Mouse (Mus musculus) liver, embryonic 12.5 days (tissue): ENCODE data around the gene Olfr1408. TPM values are rescaled to one million over a fixed set of nuclear protein-coding genes. Genes with fewer than 3 reads are reported as not detected.

ENCODE experiments used
- ATAC-seq: fragments of 200-750 bp; cut with Nextera tagmentation; 2 replicates; pipeline ENCODE4 v1.8.0; 2017; ENCODE audit warnings: moderate number of reproducible peaks, mild to moderate bottlenecking, moderate library complexity
- H3K27ac ChIP-seq: fragments of 300-500 bp; sonication (generic); 2 replicates; pipeline ENCODE4 v1.5.1; 2016; ENCODE audit warnings: mild to moderate bottlenecking
- H3K27me3 ChIP-seq: fragments of 300-500 bp; sonication (generic); replicated peaks from 2 replicates; pipeline ENCODE4 v1.6.1; 2016; ENCODE audit warnings: mild to moderate bottlenecking, moderate library complexity
- H3K36me3 ChIP-seq: fragments of 300-500 bp; sonication (generic); 2 replicates; pipeline ENCODE4 v1.6.1; 2016; ENCODE audit warnings: mild to moderate bottlenecking, moderate library complexity
- H3K4me1 ChIP-seq: fragments of 300-500 bp; sonication (generic); 2 replicates; pipeline ENCODE4 v1.6.1; 2016
- H3K4me2 ChIP-seq: fragments of 300-500 bp; sonication (generic); 2 replicates; pipeline ENCODE4 v1.6.1; 2016; ENCODE audit warnings: mild to moderate bottlenecking, moderate library complexity
- H3K4me3 ChIP-seq: fragments of 300-500 bp; sonication (generic); 2 replicates; pipeline ENCODE4 v1.5.1; 2016; ENCODE audit warnings: mild to moderate bottlenecking, moderate library complexity
- H3K9ac ChIP-seq: fragments of 300-500 bp; sonication (generic); 2 replicates; pipeline ENCODE4 v1.6.1; 2016; ENCODE audit warnings: mild to moderate bottlenecking, moderate library complexity
- H3K9me3 ChIP-seq: fragments of 300-500 bp; sonication (generic); replicated peaks from 2 replicates; pipeline ENCODE4 v1.6.1; 2016; ENCODE audit warnings: mild to moderate bottlenecking, moderate library complexity
- WGBS: fragments of 180-500 bp; shearing (Covaris S2); methylation state at CpG from one replicate; pipeline ENCODE4 v1.1.7; 2016; ENCODE audit not compliant: insufficient replicate concordance; 5-methylcytosine and 5-hydroxymethylcytosine counted together
- polyA plus RNA-seq: library from polyadenylated mRNA; unstranded; fragments of >200 nt; fragmentation: Nextera tagmentation; extraction: Ambion mirVana; gene quantifications from 2 replicates; pipeline ENCODE4 v1.2.1, GENCODE M21; 2016

Gene Olfr1408
- not detected in 2 replicates for polyA plus RNA-seq

DNA sequence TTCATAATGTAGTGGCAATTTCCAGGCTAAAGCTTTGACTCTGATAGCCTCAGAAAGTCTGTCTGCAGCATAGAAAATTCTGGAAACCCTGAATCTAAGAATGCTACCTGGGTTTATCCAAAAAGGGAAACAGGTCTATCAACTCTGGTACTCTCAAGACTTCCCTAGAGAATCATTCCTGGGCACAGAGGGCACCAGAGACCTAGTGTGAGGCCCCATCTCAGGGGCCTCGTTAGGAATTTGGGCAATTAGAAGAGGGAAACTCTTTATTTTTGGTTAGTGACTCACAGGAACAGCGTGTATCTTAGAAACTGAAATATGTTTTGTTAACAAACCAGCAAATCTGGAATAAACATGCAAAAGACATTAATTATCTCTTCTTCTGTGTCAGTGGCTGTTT is at the start of gene Olfr1408:
Olfr1408 (minus strand) TSS at position 101 of the 400 bp plus-strand sequence.
- Histone ChIP-seq H3K9me3 (no peaks in the 10 kb centered on the region), H3K9ac (no peak within 1 kb of the TSS), H3K4me2 (no peak within 1 kb of the TSS), H3K4me3 (no peak within 1 kb of the TSS), H3K4me1 (no peaks in the 10 kb centered on the region), H3K27me3 (no peaks in the 10 kb centered on the region), H3K36me3 (no peaks in the 10 kb centered on the region), H3K27ac (no peak within 1 kb of the TSS)
- no peak for ATAC-seq
- WGBS, result 45% methylated on average over 2 of the region's 2 CpGs

- no peaks in the 10 kb centered on the region for H3K4me1 ChIP-seq
- no peak overlapping the region for H3K9ac ChIP-seq
- H3K36me3 ChIP-seq, result no peaks in the 10 kb centered on the region
- H3K4me2 ChIP-seq, result no peak overlapping the region
- no peak for ATAC-seq
- H3K4me3 ChIP-seq, result no peak overlapping the region
- no peaks in the 10 kb centered on the region for H3K9me3 ChIP-seq
- no peaks in the 10 kb centered on the region for H3K27me3 ChIP-seq
- H3K27ac ChIP-seq, result no peak overlapping the region
Observed at GRCm38 (mm10) chr1:173174154-173174842, 37.1 kb upstream of the Olfr1408 start.

Other genes starting within 250 kb of the Olfr1408 start
- gene Apcs, start 242.3 kb downstream of the Olfr1408 start, polyA plus RNA-seq, result 8.1 and 9.0 TPM in 2 replicates
- gene Olfr16, start 187.0 kb downstream of the Olfr1408 start, polyA plus RNA-seq, result not detected in 2 replicates
- gene Olfr1406, start 53.3 kb upstream of the Olfr1408 start, polyA plus RNA-seq, result not detected in 2 replicates
- gene Olfr218, start 60.4 kb upstream of the Olfr1408 start, polyA plus RNA-seq, result not detected in 2 replicates
- gene Olfr1404, start 75.0 kb upstream of the Olfr1408 start, polyA plus RNA-seq, result not detected in 2 replicates
- gene Fcer1a, start 89.8 kb upstream of the Olfr1408 start, polyA plus RNA-seq, result 0.17 TPM in 1 of 2 replicates, not detected in the other
- not detected in 2 replicates for gene Olfr418, start 128.6 kb upstream of the Olfr1408 start, polyA plus RNA-seq
- gene Mptx2, start 140.4 kb upstream of the Olfr1408 start, polyA plus RNA-seq, result not detected in 2 replicates
- gene Ackr1, start 196.4 kb upstream of the Olfr1408 start, polyA plus RNA-seq, result 54.2 and 56.5 TPM in 2 replicates
- 2.8 and 4.0 TPM in 2 replicates for gene Aim2, start 213.5 kb upstream of the Olfr1408 start, polyA plus RNA-seq
- gene Cadm3, start 230.3 kb upstream of the Olfr1408 start, polyA plus RNA-seq, result 1.1 and 1.3 TPM in 2 replicates